Mouse (Mus musculus): ENCODE measurements at regions not wholly inside any gene's neighbourhood (a gene's known extent, or its start where the extent isn't known, plus 50 kb on each side); places are given as distances from the start of the nearest gene placed in this dataset.

DNA sequence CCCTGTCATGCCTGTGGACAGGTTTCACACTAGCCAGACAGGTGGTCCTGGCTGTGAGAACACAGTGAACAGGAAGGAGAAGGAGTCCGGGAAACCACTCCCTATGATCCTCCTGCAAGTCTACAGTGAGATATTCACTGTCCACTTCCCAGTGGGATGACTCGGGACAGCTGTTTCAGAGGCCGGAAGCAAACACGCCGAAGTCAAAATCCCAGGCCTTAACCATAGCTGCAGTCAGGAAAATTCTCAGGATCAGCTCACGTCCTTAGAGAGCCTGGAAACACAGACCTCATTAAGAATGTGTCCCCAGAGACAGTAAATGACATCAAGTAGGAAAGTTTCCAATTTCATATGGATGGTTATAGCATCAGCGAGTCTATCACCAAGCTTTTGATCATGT, 96.2 kb upstream of the Gas1 start:
- TF ChIP-seq CTCF (IDR thresholded peaks at IDR 0.05; ENCODE audit: low read depth, low read length), result no peak
- TF ChIP-seq POLR2A (IDR thresholded peaks at IDR 0.05; ENCODE audit: extremely low read depth, insufficient read depth, low read length), result no peak

Measured in liver, adult 2 months (tissue).